Mouse (Mus musculus) megakaryocyte, embryonic 14.5 days (primary cell): ENCODE measurements at regions not wholly inside any gene's neighbourhood (a gene's known extent, or its start where the extent isn't known, plus 50 kb on each side); places are given as distances from the start of the nearest gene placed in this dataset.

Experiments used
- H3K27me3 ChIP-seq: replicated peaks from 2 replicates; pipeline ENCODE3; 2012; ENCODE audit warnings: inconsistent platforms
- H3K36me3 ChIP-seq: replicated peaks from 2 replicates; pipeline ENCODE3; 2012; ENCODE audit warnings: low read length, inconsistent platforms, mixed read lengths
- H3K4me1 ChIP-seq: 2 replicates; pipeline ENCODE4 v1.6.1; 2012; ENCODE audit warnings: inconsistent platforms
- H3K4me3 ChIP-seq: replicated peaks from 2 replicates; pipeline ENCODE3; 2012; ENCODE audit warnings: moderate library complexity, mild to moderate bottlenecking, inconsistent platforms
- H3K9me3 ChIP-seq: 2 replicates; pipeline ENCODE4 v1.6.1; 2012; ENCODE audit warnings: inconsistent platforms
- FLI1 ChIP-seq: IDR thresholded peaks from 2 replicates; pipeline ENCODE4 v1.6.1; 2012; ENCODE audit warnings: low read length, inconsistent platforms, mixed read lengths
- GATA1 ChIP-seq: IDR thresholded peaks from 3 replicates; pipeline ENCODE4 v1.6.1; 2012; ENCODE audit warnings: mixed read lengths, low read length, inconsistent platforms, borderline replicate concordance

GRCm38 (mm10) chrX:57869648-57870047 lies 152.9 kb upstream of the Zic3 start:
- Histone ChIP-seq H3K4me3 (no peak overlapping the region), H3K27me3 (no peaks in the 10 kb centered on the region), H3K4me1 (no peaks in the 10 kb centered on the region), H3K9me3 (no peaks in the 10 kb centered on the region), H3K36me3 (no peaks in the 10 kb centered on the region)
- TF ChIP-seq GATA1 (no peak), FLI1 (no peak)

DNA sequence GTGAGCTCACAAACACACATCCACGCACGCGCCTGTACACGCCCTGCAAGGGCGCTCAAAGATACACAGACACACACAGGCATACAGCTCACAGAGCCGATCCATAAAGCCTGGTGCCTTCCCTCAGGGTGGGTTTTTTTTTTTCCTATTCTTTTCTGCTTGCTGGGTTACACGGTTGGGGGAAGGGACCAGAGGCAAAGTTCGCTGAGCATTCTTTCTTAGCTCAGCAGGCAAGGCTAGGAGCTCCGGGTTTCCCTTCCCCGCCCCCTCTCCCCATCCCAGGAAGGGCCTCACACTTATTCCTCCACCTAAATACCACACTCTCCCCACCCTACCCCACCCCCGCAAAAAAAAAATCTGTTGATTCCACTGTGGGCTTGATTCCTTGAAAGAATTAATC lies 105.8 kb upstream of the Zic3 start:
- peaks cover 7% of the 10 kb centered on the region; the same call in 1 of the 2 replicates for H3K4me1 ChIP-seq
- H3K27me3 ChIP-seq, result peaks cover 59% of the 10 kb centered on the region
- no peaks in the 10 kb centered on the region for H3K9me3 ChIP-seq
- H3K36me3 ChIP-seq, result no peaks in the 10 kb centered on the region
- no peak overlapping the region for H3K4me3 ChIP-seq
- TF ChIP-seq GATA1 (no peak), FLI1 (no peak)

DNA sequence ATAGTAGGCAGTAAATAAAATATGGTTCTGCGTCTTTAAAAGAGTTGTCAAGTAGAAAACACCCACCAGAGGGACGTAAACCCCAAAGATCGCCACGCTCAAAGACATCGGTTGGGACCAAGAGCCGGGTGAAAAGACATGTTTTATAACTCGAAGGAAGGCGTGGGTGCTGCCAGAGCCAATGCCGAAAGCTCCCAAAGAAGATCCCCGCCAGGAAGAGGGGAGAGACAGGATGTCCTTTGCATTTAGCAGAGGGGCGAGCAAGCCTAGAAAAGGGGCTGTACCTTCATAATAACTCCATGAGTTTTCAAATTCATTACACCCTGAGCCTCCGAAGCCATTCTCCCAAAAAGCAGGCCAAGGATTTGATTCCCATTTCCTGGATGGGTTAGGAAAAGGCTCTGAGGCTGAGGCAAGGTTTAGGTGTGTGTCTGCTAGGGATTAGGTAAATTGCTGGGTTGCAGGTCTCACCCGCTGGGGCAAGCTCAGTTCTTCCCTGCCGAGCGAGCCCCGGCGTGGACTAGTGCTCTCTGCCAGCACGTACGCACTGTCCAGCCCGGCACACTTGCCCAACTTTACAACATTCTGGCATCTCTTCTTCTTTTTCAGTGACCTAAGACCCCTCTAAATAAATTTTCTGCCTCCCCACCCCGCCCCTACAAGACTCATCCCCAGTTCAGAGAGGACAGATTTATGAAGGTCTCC lies 104.9 kb upstream of the Zic3 start:
- peaks cover 67% of the 10 kb centered on the region for H3K27me3 ChIP-seq
- peaks cover 7% of the 10 kb centered on the region; the same call in 1 of the 2 replicates for H3K4me1 ChIP-seq
- H3K36me3 ChIP-seq, result no peaks in the 10 kb centered on the region
- TF ChIP-seq GATA1 (no peak), FLI1 (no peak)
- no peak overlapping the region for H3K4me3 ChIP-seq
- no peaks in the 10 kb centered on the region for H3K9me3 ChIP-seq

GRCm38 (mm10) chrX:57918181-57919115 lies 104.1 kb upstream of the Zic3 start:
- H3K27me3 ChIP-seq, result peaks cover 73% of the 10 kb centered on the region
- H3K36me3 ChIP-seq, result no peaks in the 10 kb centered on the region
- H3K4me3 ChIP-seq, result no peak overlapping the region
- H3K4me1 ChIP-seq, result peaks cover 7% of the 10 kb centered on the region; the same call in 1 of the 2 replicates
- H3K9me3 ChIP-seq, result no peaks in the 10 kb centered on the region
- no peak for TF ChIP-seq GATA1
- no peak for TF ChIP-seq FLI1

DNA sequence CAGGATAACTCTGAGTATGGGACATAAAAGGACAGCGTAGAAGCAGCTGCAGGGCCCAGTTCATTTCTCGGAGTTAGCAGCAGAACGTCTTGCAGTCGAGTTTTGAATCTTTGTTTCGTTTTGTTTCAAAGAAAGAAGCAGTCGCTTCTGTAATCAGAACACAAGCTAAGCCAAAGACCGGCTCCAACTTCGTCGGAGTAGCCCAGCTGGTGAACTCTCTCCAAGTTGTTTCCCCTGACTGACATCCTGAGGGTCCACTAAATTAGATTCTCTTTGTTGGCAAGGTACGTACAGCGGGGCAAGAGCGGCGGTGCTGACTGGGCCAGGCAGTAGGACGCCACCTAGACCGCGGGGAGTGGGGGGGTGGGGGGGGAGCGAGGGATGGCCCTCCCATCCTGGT lies 102.6 kb upstream of the Zic3 start:
- TF ChIP-seq GATA1, result no peak
- no peak for TF ChIP-seq FLI1
- Histone ChIP-seq H3K4me1 (peaks cover 7% of the 10 kb centered on the region; the same call in 1 of the 2 replicates), H3K4me3 (peak overlapping the region; percentile 88), H3K36me3 (no peaks in the 10 kb centered on the region), H3K27me3 (peaks cover 71% of the 10 kb centered on the region), H3K9me3 (no peaks in the 10 kb centered on the region)

GRCm38 (mm10) chrX:57920376-57920775 lies 102.1 kb upstream of the Zic3 start:
- no peaks in the 10 kb centered on the region for H3K36me3 ChIP-seq
- H3K9me3 ChIP-seq, result no peaks in the 10 kb centered on the region
- H3K4me3 ChIP-seq, result peak overlapping the region; percentile 88
- H3K27me3 ChIP-seq, result peaks cover 71% of the 10 kb centered on the region
- no peak for TF ChIP-seq FLI1
- TF ChIP-seq GATA1, result no peak
- peaks cover 7% of the 10 kb centered on the region; the same call in 1 of the 2 replicates for H3K4me1 ChIP-seq

GRCm38 (mm10) chrX:57921294-57921693 lies 101.2 kb upstream of the Zic3 start:
- Histone ChIP-seq H3K4me3 (no peak overlapping the region), H3K4me1 (peaks cover 7% of the 10 kb centered on the region; the same call in 1 of the 2 replicates), H3K27me3 (peaks cover 71% of the 10 kb centered on the region), H3K9me3 (no peaks in the 10 kb centered on the region), H3K36me3 (no peaks in the 10 kb centered on the region)
- TF ChIP-seq GATA1, result no peak
- no peak for TF ChIP-seq FLI1

GRCm38 (mm10) chrX:57921821-57922449 lies 100.6 kb upstream of the Zic3 start:
- Histone ChIP-seq H3K4me3 (no peak overlapping the region), H3K36me3 (no peaks in the 10 kb centered on the region), H3K4me1 (peaks cover 7% of the 10 kb centered on the region; the same call in 1 of the 2 replicates), H3K27me3 (peaks cover 65% of the 10 kb centered on the region), H3K9me3 (no peaks in the 10 kb centered on the region)
- TF ChIP-seq FLI1 (no peak), GATA1 (no peak)

GRCm38 (mm10) chrX:57923836-57924235 lies 98.7 kb upstream of the Zic3 start:
- peaks cover 46% of the 10 kb centered on the region for H3K27me3 ChIP-seq
- TF ChIP-seq GATA1, result no peak
- no peak for TF ChIP-seq FLI1
- no peaks in the 10 kb centered on the region for H3K36me3 ChIP-seq
- H3K4me3 ChIP-seq, result no peak overlapping the region
- no peaks in the 10 kb centered on the region for H3K9me3 ChIP-seq
- H3K4me1 ChIP-seq, result peaks cover 7% of the 10 kb centered on the region; the same call in 1 of the 2 replicates
